ENCODE assay signal across 1 mouse cellular context in genomic region chr2:164879568-164880277, GRCm38 (mm10).
TF ChIP-seq lines count a peak whose summit lies in the region.

No protein-coding gene starts in this region.

TF ChIP-seq in CH12.LX, 34 proteins besides CTCF, POLR2A, EP300 and RAD21:
- TF ChIP-seq SMC3 (IDR thresholded peaks at IDR 0.05; ENCODE audit: low read depth, low read length), result no peak
- no peak for TF ChIP-seq MEF2A (IDR thresholded peaks at IDR 0.05; ENCODE audit: borderline replicate concordance, low read depth, low read length)
- TF ChIP-seq KAT2A (IDR thresholded peaks at IDR 0.05; ENCODE audit: insufficient replicate concordance, low read length), result no peak
- peak; percentile 92; the same call in 1 of the 2 replicates for TF ChIP-seq MAZ (IDR thresholded peaks at IDR 0.05; ENCODE audit: low read depth, low read length)
- no peak for TF ChIP-seq RCOR1 (conservative IDR thresholded peaks at IDR 0.05; ENCODE audit: low read depth, low read length)
- peak; percentile 87 for TF ChIP-seq TBP (conservative IDR thresholded peaks at IDR 0.05; ENCODE audit: low read depth, low read length)
- TF ChIP-seq TCF12 (IDR thresholded peaks at IDR 0.05; ENCODE audit: low read depth, low read length), result 0 out of 2 replicates have a peak, but pooled peaks have one; percentile 11
- TF ChIP-seq ZC3H11A (IDR thresholded peaks at IDR 0.05; ENCODE audit: low read depth, low read length), result no peak
- no peak for TF ChIP-seq SIN3A (IDR thresholded peaks at IDR 0.05; ENCODE audit: low read length)
- no peak for TF ChIP-seq BHLHE40 (IDR thresholded peaks at IDR 0.05; ENCODE audit: low read depth, low read length)
- no peak for TF ChIP-seq ZKSCAN1 (IDR thresholded peaks at IDR 0.05; ENCODE audit: borderline replicate concordance, low read depth, low read length)
- no peak for TF ChIP-seq USF1 (IDR thresholded peaks at IDR 0.05; ENCODE audit: low read depth, low read length)
- TF ChIP-seq ZMIZ1 (IDR thresholded peaks at IDR 0.05; ENCODE audit: low read depth, low read length), result peak; percentile 63; the same call in 1 of the 2 replicates
- no peak for TF ChIP-seq JUND (conservative IDR thresholded peaks at IDR 0.05; ENCODE audit: low read depth, low read length)
- TF ChIP-seq CHD1 (IDR thresholded peaks at IDR 0.05; ENCODE audit: low read depth, low read length), result no peak
- TF ChIP-seq JUN (IDR thresholded peaks at IDR 0.05; ENCODE audit: insufficient read depth, low read depth, low read length), result no peak
- TF ChIP-seq CHD2 (IDR thresholded peaks at IDR 0.05; ENCODE audit: low read length), result peak; percentile 68
- TF ChIP-seq MAFK (IDR thresholded peaks at IDR 0.05; ENCODE audit: insufficient replicate concordance, low read length), result no peak
- peak; percentile 67 for TF ChIP-seq NELFE (IDR thresholded peaks at IDR 0.05; ENCODE audit: low read depth, low read length)
- no peak; the same call in 1 of the 2 replicates for TF ChIP-seq HCFC1 (IDR thresholded peaks at IDR 0.05; ENCODE audit: low read depth, low read length)
- TF ChIP-seq MXI1 (IDR thresholded peaks at IDR 0.05; ENCODE audit: low read depth, low read length), result no peak
- no peak for TF ChIP-seq MYC (IDR thresholded peaks at IDR 0.05; ENCODE audit: low read depth, low read length)
- no peak for TF ChIP-seq E2F4 (IDR thresholded peaks at IDR 0.05; ENCODE audit: insufficient replicate concordance, low read depth, low read length)
- TF ChIP-seq PAX5 (IDR thresholded peaks at IDR 0.05; ENCODE audit: low read length), result no peak
- peak; percentile 91 for TF ChIP-seq ELF1 (IDR thresholded peaks at IDR 0.05; ENCODE audit: low read depth, low read length)
- no peak for TF ChIP-seq USF2 (conservative IDR thresholded peaks at IDR 0.05; ENCODE audit: low read depth, low read length)
- no peak for TF ChIP-seq POLR2AphosphoS2 (IDR thresholded peaks at IDR 0.05; ENCODE audit: low read depth, low read length)
- TF ChIP-seq IRF4 (IDR thresholded peaks at IDR 0.05; ENCODE audit: low read depth, low read length), result no peak; the same call in 1 of the 2 replicates
- no peak for TF ChIP-seq GABPA (IDR thresholded peaks at IDR 0.05; ENCODE audit: insufficient replicate concordance, low read depth, low read length)
- peak; percentile 90 for TF ChIP-seq NRF1 (IDR thresholded peaks at IDR 0.05; ENCODE audit: low read depth, low read length)
- no peak; the same call in 1 of the 2 replicates for TF ChIP-seq UBTF (IDR thresholded peaks at IDR 0.05; ENCODE audit: low read depth, low read length)
- no peak for TF ChIP-seq ETS1 (conservative IDR thresholded peaks at IDR 0.05; ENCODE audit: low read depth, low read length)
- no peak for TF ChIP-seq ZNF384 (IDR thresholded peaks at IDR 0.05; ENCODE audit: low read depth, low read length)
- TF ChIP-seq MAX (IDR thresholded peaks at IDR 0.05; ENCODE audit: low read length), result 0 out of 2 replicates have a peak, but pooled peaks have one; percentile 25
